Mouse (Mus musculus): ENCODE results near the gene Gm21761. TPM values are rescaled to one million over a fixed set of nuclear protein-coding genes. Genes with fewer than 3 reads are reported as not detected.
"Not testable (repeated sequence)": the region's sequence is repeated elsewhere in the genome, so short reads cannot be mapped to it uniquely, and the experiment has no call there.

Gm21761 gene
- not detected for polyA plus RNA-seq (2017; shearing (Covaris generic))

GRCm38 (mm10) chr13:119929172-119929571 lies at the start of gene Gm21761:
Gene Gm21761, minus strand, starts transcription at chr13:119929272.
- ATAC-seq: not testable (repeated sequence)

GRCm38 (mm10) chr13:119969163-119969562 lies 40.1 kb upstream of the Gm21761 start:
- ATAC-seq: not testable (repeated sequence)

- not testable (repeated sequence) for ATAC-seq
Observed at GRCm38 (mm10) chr13:119968193-119968592, 39.1 kb upstream of the Gm21761 start.

GRCm38 (mm10) chr13:119965968-119966367 lies 36.9 kb upstream of the Gm21761 start:
- ATAC-seq: not testable (repeated sequence)

- peak; percentile 32 for ATAC-seq
Observed at GRCm38 (mm10) chr13:119965302-119965952, 36.4 kb upstream of the Gm21761 start.

- peak; percentile 38 for ATAC-seq
Observed at GRCm38 (mm10) chr13:119962856-119963255, 33.8 kb upstream of the Gm21761 start.

GRCm38 (mm10) chr13:119955567-119955966 lies 26.5 kb upstream of the Gm21761 start:
- not testable (repeated sequence) for ATAC-seq

- not testable (repeated sequence) for ATAC-seq
Observed at GRCm38 (mm10) chr13:119955089-119955488, 26.0 kb upstream of the Gm21761 start.

- ATAC-seq: not testable (repeated sequence)
Observed at GRCm38 (mm10) chr13:119950706-119951105, 21.6 kb upstream of the Gm21761 start, which contains the start of gene B020031M17Rik. Gene B020031M17Rik, minus strand, starts transcription at chr13:119950806.

GRCm38 (mm10) chr13:119924597-119925340 lies 4.3 kb downstream of the Gm21761 start:
- not testable (repeated sequence) for ATAC-seq

GRCm38 (mm10) chr13:119916966-119917722 lies 11.9 kb downstream of the Gm21761 start:
- not testable (repeated sequence) for ATAC-seq

GRCm38 (mm10) chr13:119916449-119916848 lies 12.6 kb downstream of the Gm21761 start:
- ATAC-seq: not testable (repeated sequence)

GRCm38 (mm10) chr13:119898549-119898948 lies 30.5 kb downstream of the Gm21761 start:
- ATAC-seq: not testable (repeated sequence)

- ATAC-seq: not testable (repeated sequence)
Observed at GRCm38 (mm10) chr13:119894685-119895084, 34.4 kb downstream of the Gm21761 start, which contains the start of gene Tcstv1. Gene Tcstv1, minus strand, starts transcription at chr13:119894785.

GRCm38 (mm10) chr13:119886896-119887295 lies 42.2 kb downstream of the Gm21761 start:
- not testable (repeated sequence) for ATAC-seq

- ATAC-seq: not testable (repeated sequence)
Observed at GRCm38 (mm10) chr13:119864395-119864999, 64.6 kb downstream of the Gm21761 start.

- not testable (repeated sequence) for ATAC-seq
Observed at GRCm38 (mm10) chr13:119862399-119862798, 66.7 kb downstream of the Gm21761 start.

Other genes with a start within 250 kb of the Gm21761 start
- 10 to 100 TPM; 51.0 to 58.3 TPM for gene Hmgcs1, start 238.9 kb downstream of the Gm21761 start, polyA plus RNA-seq (2017; shearing (Covaris generic))
- gene Nim1k, start 173.4 kb downstream of the Gm21761 start, polyA plus RNA-seq (2017; shearing (Covaris generic)): 1 to 10 TPM in 1 of 2 experiments, under 1 TPM in 1; 0.62 to 1.1 TPM
- 10 to 100 TPM; 18.8 to 22.1 TPM for gene Zfp131, start 138.4 kb downstream of the Gm21761 start, polyA plus RNA-seq (2017; shearing (Covaris generic))
- not detected for gene AF067063, start 99.1 kb downstream of the Gm21761 start, polyA plus RNA-seq (2017; shearing (Covaris generic))
- gene D13Ertd608e, start 93.3 kb downstream of the Gm21761 start, polyA plus RNA-seq (2017; shearing (Covaris generic)): not detected
- not detected for gene Tcstv1, start 34.5 kb downstream of the Gm21761 start, polyA plus RNA-seq (2017; shearing (Covaris generic))
- gene B020031M17Rik, start 21.5 kb upstream of the Gm21761 start, polyA plus RNA-seq (2017; shearing (Covaris generic)): not detected
- gene Gm36079, start 97.7 kb upstream of the Gm21761 start, polyA plus RNA-seq (2017; shearing (Covaris generic)): not detected
- gene Gm21188, start 122.9 kb upstream of the Gm21761 start, polyA plus RNA-seq (2017; shearing (Covaris generic)): 1 to 10 TPM in 1 of 2 experiments, not detected in 1; 1.6 TPM
- not detected for gene Gm20767, start 211.0 kb upstream of the Gm21761 start, polyA plus RNA-seq (2017; shearing (Covaris generic))
- gene Gm21818, start 243.2 kb upstream of the Gm21761 start, polyA plus RNA-seq (2017; shearing (Covaris generic)): not detected